Mouse (Mus musculus): ENCODE measurements around the gene Chit1. TPM values are rescaled to one million over a fixed set of nuclear protein-coding genes. Genes with fewer than 3 reads are reported as not detected.

Chit1 gene
- polyA plus RNA-seq, 1 experiment from 2014 or later, result 0.09 TPM

GRCm38 (mm10) chr1:134080881-134081450 lies 30.1 kb upstream of the Chit1 start:
- Histone ChIP-seq H3K36me3 (replicated peaks) (no peaks in the 10 kb centered on the region), H3K4me2 (no peak overlapping the region), H3K4me3 (no peak overlapping the region), H3K27me3 (replicated peaks) (no peaks in the 10 kb centered on the region), H3K27ac (no peak overlapping the region), H3K4me1 (peaks cover 31% of the 10 kb centered on the region), H3K9ac (no peak overlapping the region), H3K9me3 (no peaks in the 10 kb centered on the region)
- no peak for ATAC-seq (replicated peaks)
- WGBS, result 92% methylated on average over 5 of the region's 5 CpGs

GRCm38 (mm10) chr1:134082987-134083516 lies 28.0 kb upstream of the Chit1 start:
- no peak overlapping the region for H3K4me2 ChIP-seq
- ATAC-seq (replicated peaks), result no peak
- H3K36me3 ChIP-seq (replicated peaks), result no peaks in the 10 kb centered on the region
- H3K4me1 ChIP-seq, result peaks cover 22% of the 10 kb centered on the region
- no peaks in the 10 kb centered on the region for H3K9me3 ChIP-seq
- H3K27ac ChIP-seq, result no peak overlapping the region
- 56% methylated on average over 11 of the region's 11 CpGs for WGBS
- H3K27me3 ChIP-seq (replicated peaks), result no peaks in the 10 kb centered on the region
- H3K9ac ChIP-seq, result no peak overlapping the region
- H3K4me3 ChIP-seq, result no peak overlapping the region

GRCm38 (mm10) chr1:134083676-134084075 lies 27.4 kb upstream of the Chit1 start:
- Histone ChIP-seq H3K9me3 (no peaks in the 10 kb centered on the region), H3K4me3 (no peak overlapping the region), H3K27ac (no peak overlapping the region), H3K36me3 (replicated peaks) (no peaks in the 10 kb centered on the region), H3K4me2 (no peak overlapping the region), H3K4me1 (peaks cover 18% of the 10 kb centered on the region), H3K27me3 (replicated peaks) (no peaks in the 10 kb centered on the region), H3K9ac (no peak overlapping the region)
- ATAC-seq (replicated peaks), result no peak
- 84% methylated on average over 8 of the region's 8 CpGs for WGBS

- no peak for ATAC-seq (replicated peaks)
- Histone ChIP-seq H3K4me1 (peaks cover 18% of the 10 kb centered on the region), H3K9ac (no peak overlapping the region), H3K9me3 (no peaks in the 10 kb centered on the region), H3K36me3 (replicated peaks) (no peaks in the 10 kb centered on the region), H3K4me3 (no peak overlapping the region), H3K27me3 (replicated peaks) (no peaks in the 10 kb centered on the region), H3K4me2 (no peak overlapping the region), H3K27ac (no peak overlapping the region)
- WGBS, result 81% methylated on average over 3 of the region's 3 CpGs
These were observed 26.9 kb upstream of the Chit1 start for GRCm38 (mm10) chr1:134084128-134084527.

- no peaks in the 10 kb centered on the region for H3K27me3 ChIP-seq (replicated peaks)
- 11% methylated on average over 3 of the region's 3 CpGs for WGBS
- H3K4me2 ChIP-seq, result no peak overlapping the region
- no peak overlapping the region for H3K4me3 ChIP-seq
- H3K9me3 ChIP-seq, result no peaks in the 10 kb centered on the region
- peaks cover 18% of the 10 kb centered on the region for H3K4me1 ChIP-seq
- no peak overlapping the region for H3K9ac ChIP-seq
- H3K36me3 ChIP-seq (replicated peaks), result no peaks in the 10 kb centered on the region
- ATAC-seq (replicated peaks), result no peak; the same call in 1 of the 2 replicates
- H3K27ac ChIP-seq, result no peak overlapping the region
These were observed 25.0 kb upstream of the Chit1 start for GRCm38 (mm10) chr1:134086017-134086416.

GRCm38 (mm10) chr1:134086811-134087398 lies 24.1 kb upstream of the Chit1 start:
- Histone ChIP-seq H3K4me2 (peak overlapping the region; percentile 1; the same call in 1 of the 2 replicates), H3K27ac (no peak overlapping the region), H3K4me1 (peaks cover 18% of the 10 kb centered on the region), H3K4me3 (no peak overlapping the region), H3K9ac (no peak overlapping the region), H3K27me3 (replicated peaks) (no peaks in the 10 kb centered on the region), H3K36me3 (replicated peaks) (no peaks in the 10 kb centered on the region), H3K9me3 (no peaks in the 10 kb centered on the region)
- no peak for ATAC-seq (replicated peaks)
- WGBS, result 37% methylated on average over 16 of the region's 16 CpGs

GRCm38 (mm10) chr1:134089074-134089473 lies 22.0 kb upstream of the Chit1 start:
- Histone ChIP-seq H3K36me3 (replicated peaks) (no peaks in the 10 kb centered on the region), H3K27ac (no peak overlapping the region), H3K4me1 (peaks cover 32% of the 10 kb centered on the region), H3K9ac (no peak overlapping the region), H3K27me3 (replicated peaks) (no peaks in the 10 kb centered on the region), H3K4me3 (no peak overlapping the region), H3K4me2 (no peak overlapping the region), H3K9me3 (no peaks in the 10 kb centered on the region)
- no peak for ATAC-seq (replicated peaks)
- WGBS, result 88% methylated on average over 7 of the region's 7 CpGs

- no peak for ATAC-seq (replicated peaks)
- no peak overlapping the region for H3K27ac ChIP-seq
- no peaks in the 10 kb centered on the region for H3K9me3 ChIP-seq
- no peak overlapping the region for H3K4me2 ChIP-seq
- no peaks in the 10 kb centered on the region for H3K27me3 ChIP-seq (replicated peaks)
- H3K36me3 ChIP-seq (replicated peaks), result no peaks in the 10 kb centered on the region
- 94% methylated on average over 3 of the region's 3 CpGs for WGBS
- H3K9ac ChIP-seq, result no peak overlapping the region
- peaks cover 26% of the 10 kb centered on the region for H3K4me1 ChIP-seq
- H3K4me3 ChIP-seq, result no peak overlapping the region
These were observed 19.2 kb upstream of the Chit1 start for GRCm38 (mm10) chr1:134091851-134092250.

GRCm38 (mm10) chr1:134092368-134092767 lies 18.7 kb upstream of the Chit1 start:
- ATAC-seq (replicated peaks), result no peak

GRCm38 (mm10) chr1:134092852-134093770 lies 17.9 kb upstream of the Chit1 start:
- peak overlapping the region; percentile 75 for H3K27ac ChIP-seq
- no peaks in the 10 kb centered on the region for H3K9me3 ChIP-seq
- 3% methylated on average over 43 of the region's 43 CpGs for WGBS
- no peaks in the 10 kb centered on the region for H3K36me3 ChIP-seq (replicated peaks)
- peak overlapping the region; percentile 45 for H3K9ac ChIP-seq
- H3K27me3 ChIP-seq (replicated peaks), result no peaks in the 10 kb centered on the region
- peak overlapping the region; percentile 71 for H3K4me2 ChIP-seq
- H3K4me1 ChIP-seq, result peaks cover 24% of the 10 kb centered on the region
- H3K4me3 ChIP-seq, result peak overlapping the region; percentile 43
- ATAC-seq (replicated peaks), result peak; percentile 81

More at GRCm38 (mm10) chr1:134092368-134092767, 18.7 kb upstream of the Chit1 start:
- Histone ChIP-seq H3K27ac (peak overlapping the region; percentile 75), H3K4me3 (peak overlapping the region; percentile 43), H3K9ac (peak overlapping the region; percentile 45; the same call in 1 of the 2 replicates), H3K36me3 (replicated peaks) (no peaks in the 10 kb centered on the region), H3K27me3 (replicated peaks) (no peaks in the 10 kb centered on the region), H3K4me1 (peaks cover 23% of the 10 kb centered on the region), H3K9me3 (no peaks in the 10 kb centered on the region), H3K4me2 (peak overlapping the region; percentile 71)
- 33% methylated on average over 6 of the region's 6 CpGs for WGBS

GRCm38 (mm10) chr1:134093771-134094526 lies 17.1 kb upstream of the Chit1 start:
- H3K27me3 ChIP-seq (replicated peaks), result no peaks in the 10 kb centered on the region
- WGBS, result 64% methylated on average over 13 of the region's 13 CpGs
- H3K4me1 ChIP-seq, result peaks cover 31% of the 10 kb centered on the region
- H3K4me3 ChIP-seq, result no peak overlapping the region
- H3K9ac ChIP-seq, result no peak overlapping the region
- H3K9me3 ChIP-seq, result no peaks in the 10 kb centered on the region
- H3K36me3 ChIP-seq (replicated peaks), result no peaks in the 10 kb centered on the region
- peak overlapping the region; percentile 71 for H3K4me2 ChIP-seq
- H3K27ac ChIP-seq, result no peak overlapping the region
- ATAC-seq (replicated peaks), result no peak

Measured in midbrain, embryonic 15.5 days (tissue).